Mouse (Mus musculus) lung, adult 2 months (tissue): ENCODE measurements at regions not wholly inside any gene's neighbourhood (a gene's known extent, or its start where the extent isn't known, plus 50 kb on each side); places are given as distances from the start of the nearest gene placed in this dataset.

Experiments
- CTCF ChIP-seq: fragments of 200-500 bp; IDR thresholded peaks from 2 replicates; pipeline ENCODE4 v1.5.1; 2011; ENCODE audit warnings: mild to moderate bottlenecking, low read length, control low read depth; ENCODE audit not compliant: insufficient read depth
- POLR2A ChIP-seq: fragments of 200-500 bp; IDR thresholded peaks from 2 replicates; pipeline ENCODE4 v1.6.1; 2011; ENCODE audit warnings: low read depth, mild to moderate bottlenecking, control low read depth, low read length, borderline replicate concordance; ENCODE audit errors: extremely low read depth

DNA sequence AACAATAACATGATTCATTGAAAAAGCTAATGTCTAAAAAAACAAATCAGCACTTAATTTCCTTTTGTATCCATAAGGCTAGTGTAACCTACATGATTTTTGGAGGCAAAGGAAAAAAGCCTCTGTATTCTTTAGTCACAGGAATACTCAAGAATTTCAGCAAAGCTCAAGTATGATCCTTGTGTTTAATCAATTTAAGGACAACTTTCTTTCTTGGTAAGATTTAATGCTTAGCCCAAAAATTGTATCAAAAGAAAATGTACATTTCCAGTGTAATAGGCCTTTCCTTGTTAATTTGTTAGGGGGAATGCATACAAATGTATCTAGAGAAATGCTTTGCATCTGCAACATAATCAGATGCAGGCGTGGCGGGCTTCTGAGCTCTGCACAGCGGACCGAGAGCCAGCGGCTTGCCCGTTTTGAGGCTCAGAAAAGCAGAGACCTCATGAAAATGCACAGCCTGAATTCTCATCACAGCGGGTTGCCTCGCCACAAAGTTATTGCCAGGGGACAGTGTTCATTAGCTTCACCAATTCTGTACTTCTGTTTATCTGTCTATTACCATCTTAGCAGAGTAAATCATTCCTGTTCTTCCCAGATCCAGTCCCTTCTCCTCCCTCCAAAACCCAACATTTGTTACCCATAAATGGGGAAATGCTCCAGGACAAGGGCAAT lies 133.2 kb upstream of the Kiz start:
- TF ChIP-seq POLR2A: no peak
- TF ChIP-seq CTCF: no peak
